Mouse (Mus musculus) cerebellum, adult 2 months (tissue): ENCODE results near the gene Rgp1. TPM values are rescaled to one million over a fixed set of nuclear protein-coding genes. Genes with fewer than 3 reads are reported as not detected.
"Not testable (repeated sequence)": the region's sequence is repeated elsewhere in the genome, so short reads cannot be mapped to it uniquely, and the experiment has no call there.

Source experiments
- DNase-seq, 2 experiments: peaks; one replicate each; pipeline ENCODE4 v3.0.0; 2021
- H3K27ac ChIP-seq: fragments of 200-500 bp; 2 replicates; pipeline ENCODE4 v1.5.1; 2012; ENCODE audit warnings: low read length, control low read depth, inconsistent platforms; ENCODE audit not compliant: insufficient read depth
- H3K27me3 ChIP-seq: fragments of 200-500 bp; 2 replicates; pipeline ENCODE4 v1.6.1; 2012; ENCODE audit warnings: inconsistent platforms, mild to moderate bottlenecking, low read length, moderate library complexity; ENCODE audit not compliant: control insufficient read depth, insufficient read depth
- H3K4me1 ChIP-seq: fragments of 200-500 bp; 2 replicates; pipeline ENCODE4 v1.6.1; 2011; ENCODE audit warnings: low read length; ENCODE audit not compliant: control insufficient read depth, insufficient read depth
- H3K4me3 ChIP-seq: fragments of 200-500 bp; replicated peaks from 2 replicates; pipeline ENCODE3; 2011; ENCODE audit warnings: mild to moderate bottlenecking, low read depth, low read length, control low read depth; ENCODE audit not compliant: insufficient read depth
- CTCF ChIP-seq: fragments of 200-500 bp; IDR thresholded peaks from 2 replicates; pipeline ENCODE4 v1.5.1; 2011; ENCODE audit warnings: low read depth, mild to moderate bottlenecking, control low read depth, low read length, moderate library complexity, borderline replicate concordance; ENCODE audit not compliant: insufficient read depth
- POLR2A ChIP-seq: fragments of 200-500 bp; IDR thresholded peaks from 2 replicates; pipeline ENCODE4 v1.6.1; 2011; ENCODE audit warnings: low read length, control low read depth, borderline replicate concordance; ENCODE audit not compliant: insufficient read depth
- WGBS: fragments of 180-500 bp; shearing (Covaris S2); methylation state at CpG from one replicate; pipeline ENCODE4 v1.1.7; 2018; 5-methylcytosine and 5-hydroxymethylcytosine counted together
- polyA plus RNA-seq: library from polyadenylated mRNA; depleted of rRNA; stranded (reverse); fragments of >200 nt; gene quantifications from 2 replicates; pipeline ENCODE4 v1.2.3, GENCODE M21; 2012

The Rgp1 gene
- polyA plus RNA-seq, 1 experiment = 30.3 TPM

DNA sequence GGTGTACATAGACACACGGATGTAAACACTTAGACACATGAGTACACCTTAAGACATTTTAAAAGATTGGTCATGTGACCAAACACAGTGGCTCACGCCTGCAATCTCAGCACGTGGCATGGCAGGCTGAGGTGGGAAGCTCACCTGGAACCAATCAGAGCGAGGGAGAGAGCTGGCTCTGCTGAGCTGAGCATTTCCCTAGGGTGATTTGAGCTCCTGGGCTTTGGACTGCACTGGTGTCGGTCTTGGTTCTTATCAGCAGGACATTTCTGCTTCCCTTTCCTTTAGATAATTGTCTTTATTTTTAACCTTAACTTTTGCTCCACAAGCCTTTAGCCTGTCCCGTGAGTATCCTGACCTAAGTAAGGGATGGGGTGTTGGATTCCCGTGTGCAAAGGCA, 9.2 kb downstream of the Rgp1 start:
- H3K27ac ChIP-seq = no peak overlapping the region
- 58% methylated on average over 7 of the region's 7 CpGs for WGBS
- no peaks in the 10 kb centered on the region for H3K27me3 ChIP-seq
- H3K4me3 ChIP-seq = no peak overlapping the region
- no peaks in the 10 kb centered on the region for H3K4me1 ChIP-seq
- no peak for TF ChIP-seq CTCF
- no peak for DNase-seq

DNA sequence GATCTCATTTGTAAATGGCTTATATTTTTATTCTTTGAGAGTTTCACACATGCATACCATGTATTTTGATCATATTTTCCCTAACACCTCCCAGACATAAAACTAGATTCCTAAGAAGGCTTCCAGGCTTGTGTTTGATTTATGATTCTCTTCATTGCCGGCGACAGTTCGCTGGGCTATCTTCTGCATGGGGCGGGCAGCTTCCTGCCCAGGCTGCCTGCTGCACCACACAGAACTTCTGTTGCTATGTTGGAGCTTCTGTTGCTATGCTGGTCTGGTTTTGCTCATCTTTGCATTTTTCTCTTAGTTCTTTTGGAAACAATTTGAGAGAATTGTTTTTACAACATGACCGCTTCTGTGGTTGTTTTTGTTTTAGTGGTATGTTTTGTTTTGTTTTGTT, 13.0 kb downstream of the Rgp1 start:
- no peak overlapping the region for H3K4me3 ChIP-seq
- TF ChIP-seq CTCF = no peak
- TF ChIP-seq POLR2A = no peak
- H3K27ac ChIP-seq = no peak overlapping the region
- WGBS = 80% methylated on average over 5 of the region's 5 CpGs
- DNase-seq = no peak
- H3K4me1 ChIP-seq = no peaks in the 10 kb centered on the region
- no peaks in the 10 kb centered on the region for H3K27me3 ChIP-seq

DNA sequence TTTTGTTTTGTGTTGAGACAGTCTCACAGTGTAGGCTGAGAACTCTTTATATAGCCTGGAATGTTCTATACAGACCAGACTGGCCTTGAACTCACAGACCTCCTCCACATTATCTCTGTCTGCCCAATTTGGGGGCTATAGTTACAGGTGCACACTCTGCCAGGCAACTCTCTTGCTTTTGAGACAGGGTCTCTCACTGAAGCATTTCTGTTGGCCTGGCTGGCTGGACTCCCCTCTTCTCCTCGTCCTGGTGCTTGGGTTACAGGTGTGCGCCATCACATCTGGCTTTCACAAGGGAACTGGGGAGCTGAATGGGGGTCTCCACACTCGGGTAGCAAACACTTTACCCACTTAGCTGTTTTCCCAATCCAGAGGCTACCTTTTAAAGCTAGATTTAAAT, 13.4 kb downstream of the Rgp1 start:
- no peak overlapping the region for H3K4me3 ChIP-seq
- no peaks in the 10 kb centered on the region for H3K27me3 ChIP-seq
- WGBS = 76% methylated on average over 3 of the region's 3 CpGs
- DNase-seq = no peak
- no peak for TF ChIP-seq CTCF
- no peak for TF ChIP-seq POLR2A
- no peaks in the 10 kb centered on the region for H3K4me1 ChIP-seq
- no peak overlapping the region for H3K27ac ChIP-seq

DNA sequence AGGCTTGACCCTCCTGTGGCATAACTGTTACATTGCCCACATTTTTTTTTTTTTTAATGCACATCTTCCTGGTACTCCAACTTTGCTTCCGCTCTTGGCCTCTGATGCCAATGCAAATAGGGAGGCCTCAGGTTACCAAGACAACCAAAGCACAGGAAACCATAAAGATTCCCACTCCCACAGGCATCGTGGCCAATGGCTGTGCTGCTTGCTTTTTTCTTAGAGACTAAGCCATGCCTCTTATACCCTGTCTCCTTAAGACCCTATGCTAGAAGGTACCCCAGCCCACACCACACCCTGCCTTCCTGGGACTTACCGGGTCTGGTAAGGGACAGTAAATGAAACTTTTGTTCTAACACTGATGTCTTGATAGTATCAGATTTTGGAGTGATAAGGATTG, 14.9 kb downstream of the Rgp1 start:
- Histone ChIP-seq H3K27ac (no peak overlapping the region), H3K27me3 (no peaks in the 10 kb centered on the region), H3K4me3 (no peak overlapping the region), H3K4me1 (no peaks in the 10 kb centered on the region)
- 62% methylated on average over 3 of the region's 3 CpGs for WGBS
- TF ChIP-seq CTCF = no peak
- no peak for TF ChIP-seq POLR2A
- DNase-seq = no peak

DNA sequence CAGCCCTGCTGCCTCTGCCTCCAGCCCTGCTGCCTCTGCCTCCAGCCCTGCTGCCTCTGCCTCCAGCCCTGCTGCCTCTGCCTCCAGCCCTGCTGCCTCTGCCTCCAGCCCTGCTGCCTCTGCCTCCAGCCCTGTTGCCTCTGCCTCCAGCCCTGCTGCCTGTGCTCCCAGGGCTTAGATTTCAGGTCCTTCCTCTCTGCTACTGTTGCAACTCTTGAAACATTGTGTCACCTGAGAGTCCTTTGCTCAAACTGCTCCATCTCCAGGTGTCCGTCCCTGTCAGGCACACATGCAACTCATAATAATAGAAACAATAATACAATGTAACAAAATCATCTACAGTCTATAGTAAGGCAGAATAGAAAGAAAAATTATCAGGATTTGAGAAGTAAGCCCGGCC, 18.1 kb downstream of the Rgp1 start:
- not testable (repeated sequence) for H3K4me3 ChIP-seq, H3K4me1 ChIP-seq, H3K27me3 ChIP-seq, H3K27ac ChIP-seq, DNase-seq
- WGBS = 86% methylated on average over 2 of the region's 2 CpGs

DNA sequence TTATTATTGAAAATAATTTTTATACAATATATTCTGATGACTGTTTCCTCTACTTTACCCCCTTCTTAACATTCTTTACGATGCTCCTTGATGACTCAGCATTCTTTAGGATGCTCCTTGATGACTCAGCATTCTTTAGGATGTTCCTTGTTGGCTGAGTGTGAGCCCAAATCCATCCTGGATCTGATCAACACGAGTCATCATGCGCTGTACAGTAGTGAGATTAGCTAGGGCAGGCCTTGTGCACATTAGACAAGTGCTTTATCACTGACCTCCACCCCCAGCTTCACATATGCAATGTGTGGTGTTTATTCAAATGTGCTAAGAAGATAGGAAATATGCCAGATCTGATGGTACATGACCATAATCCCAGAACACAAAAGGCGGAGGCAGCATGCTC, 19.7 kb downstream of the Rgp1 start:
- TF ChIP-seq POLR2A (no peak), CTCF (no peak)
- Histone ChIP-seq H3K27me3 (no peaks in the 10 kb centered on the region), H3K27ac (no peak overlapping the region), H3K4me3 (no peak overlapping the region), H3K4me1 (no peaks in the 10 kb centered on the region)
- 81% methylated on average over 4 of the region's 4 CpGs for WGBS
- DNase-seq = no peak

DNA sequence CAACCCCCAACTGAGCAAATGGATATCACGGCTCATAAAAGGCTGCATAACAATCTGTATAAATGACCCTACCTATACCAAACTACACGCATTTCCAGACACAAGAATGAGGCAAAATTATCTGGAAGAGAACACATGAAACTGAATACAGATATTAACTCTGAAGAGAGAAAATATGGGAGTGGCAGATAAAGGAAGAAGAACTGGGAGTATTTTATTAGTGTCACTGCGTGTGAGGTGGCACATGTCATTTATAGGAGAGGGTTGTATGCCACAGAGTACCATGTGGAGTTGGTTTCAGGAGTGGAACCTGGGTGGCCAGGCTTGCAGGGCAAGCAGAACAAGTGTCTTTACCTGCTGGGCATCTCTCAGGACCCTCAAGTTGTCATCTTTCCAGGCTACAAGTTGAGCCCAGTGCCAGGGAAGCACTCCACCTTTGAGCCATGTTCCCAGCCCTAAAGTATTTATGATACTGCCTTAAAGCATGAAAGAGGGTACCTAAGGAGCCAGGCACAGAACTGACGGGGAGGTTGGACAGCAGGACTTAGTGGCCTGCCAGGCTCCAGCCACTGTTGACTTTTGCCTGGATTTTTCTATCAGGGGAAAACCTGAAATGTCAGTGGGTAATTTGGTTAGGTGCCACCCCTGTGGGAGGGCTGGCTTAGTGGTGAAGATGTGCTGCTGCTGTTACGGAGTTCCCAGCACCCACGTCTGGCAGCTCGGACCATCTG, 20.3 kb downstream of the Rgp1 start:
- no peak for DNase-seq
- no peaks in the 10 kb centered on the region for H3K4me1 ChIP-seq
- no peak for TF ChIP-seq CTCF
- TF ChIP-seq POLR2A = no peak
- no peak overlapping the region for H3K4me3 ChIP-seq
- no peak overlapping the region for H3K27ac ChIP-seq
- WGBS = 82% methylated on average over 7 of the region's 7 CpGs
- no peaks in the 10 kb centered on the region for H3K27me3 ChIP-seq

DNA sequence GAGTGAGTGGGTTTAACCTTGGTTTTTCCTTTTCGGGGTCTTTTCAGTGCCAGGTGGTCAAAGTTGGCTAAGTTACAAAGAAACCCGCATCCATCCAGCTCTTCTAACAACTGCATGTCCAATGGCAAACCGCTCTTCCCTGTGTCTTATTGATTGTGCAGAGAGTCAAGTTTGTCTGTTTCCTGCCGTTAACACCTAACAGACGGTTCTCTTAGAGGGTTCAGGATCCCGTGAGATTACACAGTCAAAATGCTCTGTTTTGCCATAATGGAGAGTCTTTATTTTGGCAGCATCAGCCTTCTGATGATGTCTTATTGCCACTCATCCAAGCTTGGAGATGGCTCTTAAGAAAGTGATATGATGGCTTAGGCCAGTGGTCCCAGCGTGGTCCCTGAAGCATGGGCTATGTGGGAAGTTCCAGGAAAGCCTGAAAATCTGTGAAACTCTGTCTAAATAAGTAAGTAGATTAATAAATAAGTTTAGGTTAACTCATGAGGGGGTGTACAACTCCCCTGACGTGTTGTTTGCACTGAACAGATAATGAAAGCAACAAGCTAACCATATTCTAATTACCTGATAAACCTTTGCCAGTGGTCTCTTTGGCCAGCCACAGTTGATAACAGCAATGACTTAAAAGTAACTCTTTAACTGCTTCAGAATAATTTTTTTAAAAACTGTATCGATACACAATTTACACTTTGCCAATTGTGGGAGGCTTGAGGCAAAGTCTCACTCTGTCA, 21.9 kb downstream of the Rgp1 start:
- 65% methylated on average over 9 of the region's 9 CpGs for WGBS
- H3K4me3 ChIP-seq = no peak overlapping the region
- no peaks in the 10 kb centered on the region for H3K27me3 ChIP-seq
- TF ChIP-seq CTCF (no peak), POLR2A (no peak)
- no peaks in the 10 kb centered on the region for H3K4me1 ChIP-seq
- no peak for DNase-seq
- no peak overlapping the region for H3K27ac ChIP-seq
